Mouse (Mus musculus) kidney, embryonic 14.5 days (tissue): ENCODE data around the gene Grhl3. TPM values are rescaled to one million over a fixed set of nuclear protein-coding genes. Genes with fewer than 3 reads are reported as not detected.

Experiments used
- ATAC-seq: fragments of 200-750 bp; cut with Nextera tagmentation; 2 replicates; pipeline ENCODE4 v1.8.0; 2017; ENCODE audit warnings: moderate number of reproducible peaks, mild to moderate bottlenecking, moderate TSS enrichment, moderate library complexity; ENCODE audit not compliant: low FRiP score, low TSS enrichment
- H3K27ac ChIP-seq: fragments of 300-500 bp; sonication (generic); 2 replicates; pipeline ENCODE4 v1.5.1; 2014; ENCODE audit warnings: low read depth, mild to moderate bottlenecking, low read length, moderate library complexity, mixed read lengths
- H3K27me3 ChIP-seq: fragments of 300-500 bp; sonication (generic); 2 replicates; pipeline ENCODE4 v1.6.1; 2014; ENCODE audit warnings: mild to moderate bottlenecking, low read length; ENCODE audit not compliant: control insufficient read depth, insufficient read depth
- H3K36me3 ChIP-seq: fragments of 300-500 bp; sonication (generic); 2 replicates; pipeline ENCODE4 v1.6.1; 2014; ENCODE audit warnings: low read length, mixed read lengths; ENCODE audit not compliant: control insufficient read depth, insufficient read depth
- H3K4me1 ChIP-seq: fragments of 300-500 bp; sonication (generic); 2 replicates; pipeline ENCODE4 v1.6.1; 2014; ENCODE audit warnings: low read length, mixed read lengths; ENCODE audit not compliant: control insufficient read depth, insufficient read depth
- H3K4me2 ChIP-seq: fragments of 300-500 bp; sonication (generic); replicated peaks from 2 replicates; pipeline ENCODE4 v1.6.1; 2014; ENCODE audit warnings: low read depth, mild to moderate bottlenecking, low read length
- H3K4me3 ChIP-seq: fragments of 300-500 bp; sonication (generic); 2 replicates; pipeline ENCODE4 v1.5.1; 2014; ENCODE audit warnings: mild to moderate bottlenecking, low read length
- H3K9ac ChIP-seq: fragments of 300-500 bp; sonication (generic); 2 replicates; pipeline ENCODE4 v1.6.1; 2014; ENCODE audit warnings: low read depth, mild to moderate bottlenecking, low read length, moderate library complexity
- H3K9me3 ChIP-seq: fragments of 300-500 bp; sonication (generic); 2 replicates; pipeline ENCODE4 v1.6.1; 2016; ENCODE audit warnings: low read length; ENCODE audit not compliant: control insufficient read depth
- WGBS: fragments of 180-500 bp; shearing (Covaris S2); extraction: QIAGEN DNeasy Blood & Tissue Kit; methylation state at CpG from one replicate; pipeline ENCODE4 v1.1.7; 2014; 5-methylcytosine and 5-hydroxymethylcytosine counted together
- polyA plus RNA-seq: library from polyadenylated mRNA; unstranded; fragments of >200 nt; fragmentation: Nextera tagmentation; extraction: Ambion mirVana; gene quantifications from 2 replicates; pipeline ENCODE4 v1.2.1, GENCODE M21; 2014

Grhl3 gene
- polyA plus RNA-seq, 1 experiment from 2014 or later: 2.3 TPM

- ATAC-seq: no peak
Observed at GRCm38 (mm10) chr4:135530270-135530669, 43.2 kb downstream of the Grhl3 start.

GRCm38 (mm10) chr4:135526039-135526710 is 47.3 kb downstream of the Grhl3 start:
- Histone ChIP-seq H3K9me3 (peaks cover 7% of the 10 kb centered on the region), H3K27ac (no peak overlapping the region), H3K4me3 (no peak overlapping the region), H3K27me3 (no peaks in the 10 kb centered on the region), H3K4me2 (no peak overlapping the region), H3K36me3 (no peaks in the 10 kb centered on the region), H3K4me1 (peaks cover 14% of the 10 kb centered on the region), H3K9ac (no peak overlapping the region)
- WGBS: 34% methylated on average over 14 of the region's 14 CpGs
- no peak for ATAC-seq

More at GRCm38 (mm10) chr4:135530270-135530669, 43.2 kb downstream of the Grhl3 start:
- H3K36me3 ChIP-seq: no peaks in the 10 kb centered on the region
- H3K4me3 ChIP-seq: no peak overlapping the region
- H3K4me2 ChIP-seq: no peak overlapping the region
- H3K27ac ChIP-seq: no peak overlapping the region
- peaks cover 7% of the 10 kb centered on the region for H3K9me3 ChIP-seq
- no peaks in the 10 kb centered on the region for H3K27me3 ChIP-seq
- no peak overlapping the region for H3K9ac ChIP-seq
- 64% methylated on average over 2 of the region's 2 CpGs for WGBS
- peaks cover 6% of the 10 kb centered on the region; the same call in 1 of the 2 replicates for H3K4me1 ChIP-seq

DNA sequence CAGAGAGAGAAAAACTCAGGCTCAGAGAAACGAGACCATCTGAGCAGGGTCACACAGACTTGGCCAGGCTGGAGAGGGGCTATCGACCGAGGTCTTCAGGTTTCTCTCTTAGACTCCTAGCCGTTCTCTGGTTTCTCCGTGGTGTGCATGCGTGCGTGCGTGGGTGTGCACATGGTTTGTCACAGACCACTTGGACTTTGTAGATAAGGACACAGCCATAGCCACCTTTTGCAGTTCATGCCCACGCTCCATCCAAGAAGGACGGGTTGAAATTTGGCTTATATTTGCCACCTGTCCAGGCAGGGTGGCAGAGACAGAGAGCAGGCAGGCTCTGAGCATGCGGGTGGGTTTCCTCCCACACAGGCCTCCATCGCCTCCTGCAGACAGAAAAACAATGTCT is 48.4 kb downstream of the Grhl3 start:
- H3K9me3 ChIP-seq: peaks cover under 1% of the 10 kb centered on the region; the same call in 1 of the 2 replicates
- no peak overlapping the region for H3K4me2 ChIP-seq
- H3K9ac ChIP-seq: no peak overlapping the region
- 0 out of 2 replicates have a peak, but pooled peaks have one; percentile 30 for ATAC-seq
- H3K4me3 ChIP-seq: no peak overlapping the region
- H3K36me3 ChIP-seq: no peaks in the 10 kb centered on the region
- no peak overlapping the region for H3K27ac ChIP-seq
- H3K27me3 ChIP-seq: no peaks in the 10 kb centered on the region
- H3K4me1 ChIP-seq: peaks cover 14% of the 10 kb centered on the region
- 50% methylated on average over 12 of the region's 12 CpGs for WGBS

DNA sequence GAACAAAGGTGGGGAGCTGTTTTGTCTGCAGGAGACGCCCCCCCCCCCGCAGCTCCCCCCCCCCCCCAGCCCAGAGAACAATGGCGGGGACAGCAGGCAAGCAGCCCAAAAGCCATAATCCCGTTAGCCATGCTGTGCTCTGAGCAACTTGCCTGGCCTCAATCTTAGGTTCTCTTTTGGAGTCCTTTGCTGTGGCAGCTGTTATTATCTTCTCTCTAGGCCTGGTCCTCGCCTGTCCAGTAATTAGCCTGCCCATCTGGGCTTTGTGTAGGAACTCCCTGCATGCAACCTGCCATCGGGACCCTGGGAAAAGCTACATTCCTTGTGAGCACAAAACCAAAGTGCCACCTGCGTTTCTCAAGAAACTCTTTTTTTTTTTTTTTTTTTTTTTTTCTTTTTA is 49.5 kb downstream of the Grhl3 start:
- no peak overlapping the region for H3K9ac ChIP-seq
- peaks cover 14% of the 10 kb centered on the region for H3K4me1 ChIP-seq
- H3K27me3 ChIP-seq: no peaks in the 10 kb centered on the region
- no peak overlapping the region for H3K27ac ChIP-seq
- H3K9me3 ChIP-seq: no peaks in the 10 kb centered on the region
- no peak for ATAC-seq
- 22% methylated on average over 6 of the region's 7 CpGs for WGBS
- H3K36me3 ChIP-seq: no peaks in the 10 kb centered on the region
- H3K4me2 ChIP-seq: no peak overlapping the region
- no peak overlapping the region for H3K4me3 ChIP-seq

GRCm38 (mm10) chr4:135520421-135520820 is 53.0 kb downstream of the Grhl3 start:
- no peaks in the 10 kb centered on the region for H3K9me3 ChIP-seq
- no peak overlapping the region for H3K4me3 ChIP-seq
- H3K9ac ChIP-seq: no peak overlapping the region
- no peak overlapping the region for H3K4me2 ChIP-seq
- 84% methylated on average over 9 of the region's 9 CpGs for WGBS
- H3K36me3 ChIP-seq: no peaks in the 10 kb centered on the region
- H3K4me1 ChIP-seq: peaks cover 9% of the 10 kb centered on the region; the same call in 1 of the 2 replicates
- H3K27me3 ChIP-seq: no peaks in the 10 kb centered on the region
- no peak for ATAC-seq
- no peak overlapping the region for H3K27ac ChIP-seq

- Histone ChIP-seq H3K9ac (no peak overlapping the region), H3K27me3 (no peaks in the 10 kb centered on the region), H3K36me3 (no peaks in the 10 kb centered on the region), H3K9me3 (no peaks in the 10 kb centered on the region), H3K4me2 (no peak overlapping the region), H3K4me3 (no peak overlapping the region), H3K27ac (no peak overlapping the region), H3K4me1 (no peaks in the 10 kb centered on the region)
- 77% methylated on average over 12 of the region's 12 CpGs for WGBS
- ATAC-seq: no peak
Observed at GRCm38 (mm10) chr4:135518135-135518534, 55.3 kb downstream of the Grhl3 start.

DNA sequence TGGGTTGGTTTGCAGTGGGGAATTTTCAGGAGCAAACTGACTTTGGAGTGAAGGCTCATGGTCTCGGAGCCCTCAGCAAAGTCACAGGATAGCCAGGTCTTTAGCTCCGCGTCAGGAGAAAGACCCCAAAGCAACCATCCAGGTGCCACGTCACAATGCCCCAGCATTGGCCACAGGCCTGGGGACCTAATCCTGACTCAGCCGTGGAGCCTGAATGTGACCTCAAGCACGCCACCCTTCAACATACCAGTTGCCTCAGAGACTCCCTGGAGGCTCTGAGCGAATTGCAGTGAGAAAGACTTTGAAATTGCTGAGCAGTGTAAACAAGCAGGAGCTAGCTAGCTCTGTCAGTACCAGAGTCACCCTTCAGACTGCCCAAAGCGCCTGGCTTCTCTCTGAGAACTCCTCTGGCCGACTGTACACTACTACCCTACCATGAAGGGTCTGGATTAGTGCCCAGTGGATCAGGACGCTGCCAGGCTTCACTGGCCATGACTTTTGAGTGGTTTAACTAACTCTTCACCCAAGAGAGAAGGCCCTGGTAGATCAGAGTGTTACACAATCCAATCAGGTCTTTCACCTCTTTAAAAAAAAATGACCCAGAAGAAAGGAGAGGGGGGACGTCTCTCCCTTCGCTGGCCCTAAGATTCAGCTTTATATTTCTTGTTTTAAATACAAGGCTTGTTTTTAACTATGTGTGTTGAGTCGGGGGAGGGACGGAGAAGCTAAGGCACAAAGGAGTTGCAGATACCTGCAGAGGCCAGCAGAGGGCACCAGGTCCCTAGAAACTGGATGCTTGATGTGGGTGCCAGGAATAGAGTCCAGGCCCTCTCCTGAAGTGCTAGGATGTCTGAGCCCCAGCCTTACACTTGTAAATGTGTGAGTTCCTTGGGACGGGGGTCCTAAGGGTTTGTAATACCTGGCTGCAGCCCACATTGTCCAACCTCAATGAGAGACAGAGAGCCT is 56.8 kb downstream of the Grhl3 start:
- no peak overlapping the region for H3K4me2 ChIP-seq
- H3K9me3 ChIP-seq: no peaks in the 10 kb centered on the region
- WGBS: 56% methylated on average over 15 of the region's 15 CpGs
- H3K4me3 ChIP-seq: no peak overlapping the region
- no peak overlapping the region for H3K27ac ChIP-seq
- no peaks in the 10 kb centered on the region for H3K4me1 ChIP-seq
- H3K36me3 ChIP-seq: no peaks in the 10 kb centered on the region
- H3K9ac ChIP-seq: no peak overlapping the region
- ATAC-seq: no peak
- H3K27me3 ChIP-seq: no peaks in the 10 kb centered on the region

DNA sequence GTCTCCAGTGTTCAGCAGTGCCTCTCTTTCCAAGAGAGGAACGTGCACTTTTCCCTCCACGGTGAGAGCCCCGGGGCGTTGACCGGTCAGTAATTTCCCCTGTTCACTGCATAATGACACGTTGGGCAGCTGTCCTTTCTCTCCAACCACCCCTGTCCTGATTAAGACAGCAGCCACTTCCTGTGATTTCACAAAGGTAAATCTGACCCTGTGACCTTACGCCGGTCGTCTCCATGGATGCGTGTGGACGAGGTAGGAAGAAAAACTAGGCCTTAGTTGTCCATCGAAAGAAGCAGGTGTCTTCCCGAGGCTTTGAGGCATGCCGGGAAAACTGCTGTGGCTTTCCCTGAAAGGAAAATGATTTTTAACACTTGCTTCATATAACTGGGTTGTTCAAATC is 58.5 kb downstream of the Grhl3 start:
- ATAC-seq: no peak
- H3K27ac ChIP-seq: no peak overlapping the region
- H3K36me3 ChIP-seq: no peaks in the 10 kb centered on the region
- H3K9ac ChIP-seq: no peak overlapping the region
- H3K4me2 ChIP-seq: no peak overlapping the region
- H3K27me3 ChIP-seq: no peaks in the 10 kb centered on the region
- 58% methylated on average over 14 of the region's 14 CpGs for WGBS
- H3K4me1 ChIP-seq: no peaks in the 10 kb centered on the region
- no peak overlapping the region for H3K4me3 ChIP-seq
- H3K9me3 ChIP-seq: no peaks in the 10 kb centered on the region

DNA sequence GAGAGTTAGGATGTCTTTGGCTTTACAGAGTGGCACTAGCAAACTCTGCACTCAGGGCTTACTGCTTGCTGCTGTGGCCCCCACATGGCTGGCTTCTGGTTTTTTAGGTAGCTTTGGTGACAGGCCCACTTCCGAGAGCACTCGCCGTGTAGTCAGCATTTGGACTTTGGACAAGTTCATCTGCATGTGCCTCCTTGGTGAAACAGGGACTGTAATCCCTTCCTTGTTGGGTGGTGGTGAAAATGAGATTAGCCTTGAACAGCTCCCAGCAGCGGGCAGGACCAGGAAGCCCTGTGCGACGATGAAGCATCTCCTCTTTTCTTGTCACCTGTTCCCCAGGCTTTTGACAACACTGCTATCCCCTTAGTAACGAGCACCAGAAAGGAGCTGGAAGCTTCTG is 59.6 kb downstream of the Grhl3 start:
- H3K4me3 ChIP-seq: no peak overlapping the region
- no peaks in the 10 kb centered on the region for H3K4me1 ChIP-seq
- H3K4me2 ChIP-seq: no peak overlapping the region
- no peak for ATAC-seq
- H3K9ac ChIP-seq: no peak overlapping the region
- 93% methylated on average over 7 of the region's 7 CpGs for WGBS
- H3K27ac ChIP-seq: no peak overlapping the region
- no peaks in the 10 kb centered on the region for H3K9me3 ChIP-seq
- H3K36me3 ChIP-seq: no peaks in the 10 kb centered on the region
- H3K27me3 ChIP-seq: no peaks in the 10 kb centered on the region
